Mouse (Mus musculus) testis, adult 2 months (tissue): ENCODE results near the gene Sh3yl1.

Source experiments
- CTCF ChIP-seq: fragments of 200-500 bp; IDR thresholded peaks from 2 replicates; pipeline ENCODE4 v1.5.1; 2012; ENCODE audit warnings: low read depth, mild to moderate bottlenecking, inconsistent platforms, low read length, moderate library complexity; ENCODE audit not compliant: control insufficient read depth, insufficient read depth, insufficient replicate concordance
- POLR2A ChIP-seq: fragments of 200-500 bp; IDR thresholded peaks from 2 replicates; pipeline ENCODE4 v1.6.1; 2012; ENCODE audit warnings: low read depth, mild to moderate bottlenecking, inconsistent platforms, low read length, moderate library complexity; ENCODE audit not compliant: control insufficient read depth

DNA sequence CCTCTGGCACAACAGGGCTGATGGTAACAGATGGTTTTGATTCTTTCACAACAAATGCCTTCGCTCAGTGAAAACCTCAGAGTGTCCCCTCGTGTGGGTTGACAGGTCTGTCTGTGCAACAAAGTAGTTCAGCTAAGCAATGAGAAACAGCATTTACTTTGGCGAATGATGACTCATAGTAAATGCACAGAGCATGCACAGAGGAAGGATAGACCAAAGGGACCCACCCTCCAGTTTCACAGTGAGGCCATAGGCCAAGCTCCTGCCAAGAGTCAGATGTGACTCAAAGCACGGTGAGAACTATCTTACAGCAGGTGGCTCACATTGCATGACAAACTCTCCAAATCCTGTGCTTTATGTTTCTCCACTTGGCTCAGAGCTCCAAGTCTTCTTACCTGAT lies 45.7 kb upstream of the Sh3yl1 start:
- no peak for TF ChIP-seq POLR2A
- no peak for TF ChIP-seq CTCF
